Mouse (Mus musculus) cerebellum, adult 9-11 months (tissue): ENCODE results near the gene Odc1.

Experiments
- DNase-seq: peaks from one replicate; pipeline ENCODE4 v3.0.0; 2022

Odc1 gene

DNA sequence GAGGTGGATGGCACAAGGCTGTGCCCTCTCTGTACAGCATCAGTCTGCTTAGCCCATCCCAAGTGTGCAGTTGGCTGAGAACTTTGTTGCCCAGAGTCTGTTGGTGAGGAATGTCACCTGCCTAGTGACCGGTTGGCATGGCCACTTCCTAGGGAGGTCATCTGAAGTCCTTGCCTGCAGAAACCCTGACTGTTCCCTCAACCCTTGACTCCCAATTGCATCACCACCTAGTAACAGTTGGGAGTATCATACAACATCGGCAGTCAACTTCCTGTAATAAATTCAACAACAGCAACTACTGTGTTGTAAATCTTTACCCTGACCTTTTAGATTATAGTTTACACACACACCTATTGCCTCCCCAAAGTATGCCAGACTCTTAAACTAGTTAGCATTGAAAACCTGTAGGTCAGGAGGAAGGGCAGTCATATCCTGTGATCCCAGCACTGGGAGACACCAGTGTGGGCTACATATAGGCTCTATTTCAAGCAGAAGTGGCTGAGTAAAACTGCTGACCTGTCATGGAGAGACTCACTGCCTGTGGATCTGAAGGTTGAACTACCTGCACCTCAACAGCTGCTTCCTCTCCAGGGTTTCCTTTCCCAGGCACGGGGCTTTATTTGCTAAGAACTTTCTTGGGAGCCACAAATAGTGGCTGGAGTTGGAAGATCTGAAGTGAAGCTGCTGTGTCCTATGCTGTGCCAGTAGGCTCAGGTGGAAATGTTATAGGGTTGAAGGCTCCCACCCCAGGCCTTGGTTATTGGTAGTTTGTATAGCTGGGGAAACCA lies 6.8 kb downstream of the Odc1 start:
- DNase-seq: no peak

- no peak for DNase-seq
Measured at GRCm38 (mm10) chr12:17552420-17552819, 7.8 kb downstream of the Odc1 start.

DNA sequence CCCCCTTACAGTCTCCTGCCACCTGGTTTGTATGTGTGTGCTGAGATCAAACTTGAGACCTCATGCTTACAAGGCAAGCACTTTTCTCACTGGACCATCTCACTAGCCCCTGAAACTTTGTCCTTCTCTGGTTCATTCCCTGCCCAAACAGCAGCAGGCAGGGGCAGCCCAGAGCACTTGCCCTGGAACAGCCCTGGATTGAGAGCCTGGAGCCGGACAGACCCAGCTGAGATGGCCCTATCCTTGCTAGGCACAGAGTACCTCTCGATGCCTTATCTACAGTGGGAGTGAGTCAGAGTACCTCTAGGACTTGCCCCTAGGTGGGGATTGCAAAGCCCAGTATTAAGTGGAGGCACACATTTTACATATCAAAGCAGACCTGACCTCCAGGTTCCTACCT lies 8.4 kb downstream of the Odc1 start:
- DNase-seq: no peak

DNA sequence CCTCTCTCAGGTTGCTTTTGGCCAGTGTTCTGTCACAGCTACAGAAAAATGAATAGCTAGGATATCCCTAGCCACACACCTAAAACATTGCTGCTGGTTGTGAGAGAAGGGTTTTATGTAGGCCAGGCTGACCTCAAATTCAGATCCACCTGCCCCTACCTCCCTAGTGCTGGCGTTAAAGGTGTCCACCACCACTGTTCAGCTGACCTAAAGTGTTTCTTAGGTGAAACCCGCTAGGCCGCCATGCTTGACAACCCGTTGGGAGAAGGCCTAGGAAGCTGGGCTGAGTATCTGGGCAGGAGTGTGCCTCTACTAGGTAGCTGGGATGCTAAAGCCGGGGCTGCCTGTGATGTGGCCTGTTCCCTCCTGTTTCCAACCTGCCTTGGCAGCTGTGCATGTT lies 9.0 kb downstream of the Odc1 start:
- DNase-seq: peak; percentile 43

DNA sequence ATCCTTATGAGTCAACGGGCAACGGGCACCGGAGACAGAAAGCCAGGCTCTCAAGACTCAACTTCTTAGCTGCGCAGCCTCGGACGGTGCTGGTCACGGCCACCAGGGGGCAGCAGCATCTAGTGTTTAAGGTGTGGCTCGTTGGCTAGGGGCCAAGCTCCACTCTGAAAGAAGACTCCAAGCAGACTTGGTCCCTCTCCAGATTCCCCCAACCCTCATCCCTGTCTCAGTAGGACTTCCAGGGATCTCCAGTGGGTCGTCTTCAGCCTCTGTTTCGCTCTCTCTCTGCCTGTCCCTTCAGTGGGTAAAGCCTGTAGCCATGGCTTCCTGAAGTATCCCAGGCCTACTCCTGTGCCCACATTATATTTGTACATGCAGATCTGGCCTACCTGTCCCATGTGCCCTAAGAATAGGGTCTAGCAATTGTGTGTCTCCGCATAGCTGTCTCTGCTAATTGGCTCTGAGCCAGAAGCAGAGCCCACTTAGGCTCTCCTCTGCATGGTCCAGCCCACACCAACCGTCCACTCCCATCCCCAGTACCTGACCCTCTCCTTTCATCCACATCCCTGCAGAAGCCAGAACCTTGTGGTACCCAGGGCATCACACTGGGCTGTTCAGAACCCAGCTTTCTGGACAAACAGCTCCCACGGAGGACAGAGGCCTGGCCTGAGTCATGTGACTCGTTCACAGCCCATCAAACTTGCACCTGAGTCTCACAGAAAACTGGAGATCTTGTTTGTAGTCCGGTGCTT lies 9.8 kb downstream of the Odc1 start:
- peak; percentile 87 for DNase-seq

GRCm38 (mm10) chr12:17556430-17557343 lies 12.1 kb downstream of the Odc1 start:
- DNase-seq: peak; percentile 83

DNA sequence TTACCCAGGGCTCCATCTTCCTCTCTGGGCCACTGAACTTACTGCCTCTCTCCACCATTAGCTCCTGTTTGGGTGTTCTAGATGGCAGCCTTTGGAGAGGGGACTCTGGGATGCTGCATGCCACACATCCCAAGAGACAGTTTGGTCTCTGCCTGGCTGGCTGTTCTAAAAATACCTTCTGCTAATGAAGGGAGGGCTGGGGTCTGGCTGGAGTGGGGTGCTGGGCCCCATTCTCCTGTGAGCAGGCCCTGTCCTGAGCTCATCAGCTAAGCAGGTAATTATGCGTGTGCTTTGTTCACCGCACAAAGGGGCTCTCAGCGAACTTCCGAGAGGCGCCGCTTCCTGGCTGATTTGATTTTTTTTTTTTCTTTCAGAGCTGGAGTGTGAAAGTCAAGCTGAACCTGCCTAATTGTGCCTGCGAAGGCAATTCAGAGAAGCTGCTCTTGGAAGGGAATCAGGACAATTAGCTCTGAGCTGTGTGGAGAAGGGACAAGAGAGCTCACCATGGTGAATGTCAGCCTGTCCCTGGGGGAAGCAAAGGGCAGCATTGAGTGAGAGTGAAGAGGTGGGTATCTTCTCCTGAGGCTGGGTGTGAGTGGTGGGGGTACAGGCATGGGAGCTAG lies 12.9 kb downstream of the Odc1 start:
- DNase-seq: no peak

DNA sequence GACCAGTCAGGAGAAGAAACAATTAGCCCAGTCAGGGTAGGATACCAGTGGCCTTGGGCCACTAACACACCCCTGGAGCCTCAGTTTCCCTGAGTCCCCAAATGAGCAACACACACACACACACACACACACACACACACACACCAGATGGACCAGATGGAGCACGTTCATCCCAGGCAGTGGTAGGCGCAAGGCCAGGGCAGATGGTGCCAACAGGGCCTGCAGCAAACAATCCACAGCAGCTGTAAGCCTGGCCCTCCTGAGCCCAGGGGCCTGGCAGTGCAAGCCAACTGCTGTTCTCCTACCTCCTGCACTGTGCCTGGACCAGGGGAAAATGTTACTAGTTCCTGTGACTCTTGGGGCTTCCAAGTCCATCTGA lies 13.4 kb downstream of the Odc1 start:
- DNase-seq: peak; percentile 72

DNA sequence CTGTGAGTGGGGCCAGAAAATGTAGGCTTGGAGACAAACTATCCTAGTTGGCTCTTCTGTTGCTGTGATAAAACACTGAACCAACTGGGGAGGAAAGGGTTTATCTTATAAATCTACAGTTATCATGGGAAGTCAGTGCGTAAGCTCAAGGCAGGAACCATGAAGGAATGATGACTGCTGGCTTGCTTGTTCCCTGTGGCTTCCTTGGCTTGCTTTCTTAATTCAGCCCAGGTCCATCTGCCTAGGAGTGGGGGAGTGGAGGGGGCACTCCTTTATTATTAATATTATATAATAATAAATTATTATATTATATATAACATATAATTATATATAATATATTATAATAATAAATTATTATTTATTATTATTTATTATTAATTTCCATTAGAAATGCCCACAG lies 17.8 kb downstream of the Odc1 start:
- DNase-seq: no peak

DNA sequence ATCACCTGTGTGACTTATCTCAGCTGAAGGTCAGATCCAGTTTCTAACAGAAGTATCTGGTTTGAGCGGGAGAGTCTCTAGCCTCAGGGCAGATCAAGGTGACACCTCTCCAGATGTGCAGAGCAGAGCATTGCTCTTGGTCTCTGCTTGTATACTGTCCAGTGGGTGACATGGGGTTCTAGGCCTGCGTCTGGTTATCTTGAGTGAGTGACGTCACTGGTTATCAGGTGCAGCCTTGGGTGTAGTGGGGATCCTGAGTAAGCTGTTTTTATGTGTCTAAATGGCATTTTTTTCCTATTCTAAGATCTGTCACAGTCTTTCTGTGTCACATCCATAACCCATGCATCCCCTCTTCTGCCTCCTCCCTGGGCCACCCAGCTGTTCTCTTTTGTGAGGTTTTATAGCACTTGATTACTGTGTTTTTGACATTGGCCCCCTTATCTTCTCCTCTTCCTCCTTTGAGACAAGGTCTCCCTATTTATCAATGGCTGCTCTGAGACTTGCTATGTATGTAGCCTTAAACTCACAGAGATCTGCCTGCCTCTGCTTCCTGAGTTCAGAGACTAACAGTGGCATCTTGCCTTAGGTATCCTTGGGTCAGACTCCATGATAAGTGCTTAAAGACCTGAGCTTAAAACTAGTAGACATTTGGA lies 20.9 kb downstream of the Odc1 start:
- no peak for DNase-seq

- DNase-seq: no peak
Measured at GRCm38 (mm10) chr12:17566046-17566408, 21.4 kb downstream of the Odc1 start.

DNA sequence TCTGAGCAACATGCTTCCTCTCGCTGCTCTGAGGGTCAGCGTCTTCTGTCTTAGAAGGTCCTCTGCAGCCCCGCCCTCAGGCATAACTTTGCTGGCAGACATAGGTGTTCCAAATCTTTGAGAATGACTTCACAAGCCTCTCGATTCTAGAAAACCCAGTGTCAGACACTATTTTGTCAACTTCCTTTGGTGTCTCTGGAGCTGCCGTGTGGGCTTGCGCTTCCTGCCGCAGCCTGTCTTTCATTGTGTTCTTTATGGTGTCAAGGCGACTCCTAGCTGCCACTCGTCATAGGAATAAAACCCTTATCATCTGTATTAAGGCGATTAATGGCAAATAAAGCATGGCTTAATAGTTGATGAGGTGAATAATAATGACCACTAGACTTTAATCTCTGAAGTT lies 24.0 kb downstream of the Odc1 start:
- DNase-seq: no peak

DNA sequence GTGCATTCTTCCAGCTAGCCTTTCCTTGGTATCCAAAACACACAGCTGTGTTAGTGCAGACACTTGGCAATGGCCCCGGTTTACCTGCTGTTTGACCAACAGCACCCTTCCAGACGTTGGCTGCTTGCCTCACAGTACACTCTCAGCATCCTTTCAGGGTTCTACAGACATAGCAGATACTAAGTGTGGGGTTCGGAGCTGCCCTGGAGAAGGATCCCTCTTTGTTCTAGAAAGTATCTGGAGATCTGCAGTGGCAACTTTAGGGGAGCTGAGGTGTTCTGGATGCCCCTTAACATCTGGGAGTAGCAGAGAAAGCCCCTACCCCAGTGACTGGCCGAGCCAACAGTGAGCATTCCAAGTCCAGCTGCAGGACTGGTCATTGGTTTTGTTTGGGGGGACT lies 30.0 kb downstream of the Odc1 start:
- DNase-seq: peak; percentile 54

DNA sequence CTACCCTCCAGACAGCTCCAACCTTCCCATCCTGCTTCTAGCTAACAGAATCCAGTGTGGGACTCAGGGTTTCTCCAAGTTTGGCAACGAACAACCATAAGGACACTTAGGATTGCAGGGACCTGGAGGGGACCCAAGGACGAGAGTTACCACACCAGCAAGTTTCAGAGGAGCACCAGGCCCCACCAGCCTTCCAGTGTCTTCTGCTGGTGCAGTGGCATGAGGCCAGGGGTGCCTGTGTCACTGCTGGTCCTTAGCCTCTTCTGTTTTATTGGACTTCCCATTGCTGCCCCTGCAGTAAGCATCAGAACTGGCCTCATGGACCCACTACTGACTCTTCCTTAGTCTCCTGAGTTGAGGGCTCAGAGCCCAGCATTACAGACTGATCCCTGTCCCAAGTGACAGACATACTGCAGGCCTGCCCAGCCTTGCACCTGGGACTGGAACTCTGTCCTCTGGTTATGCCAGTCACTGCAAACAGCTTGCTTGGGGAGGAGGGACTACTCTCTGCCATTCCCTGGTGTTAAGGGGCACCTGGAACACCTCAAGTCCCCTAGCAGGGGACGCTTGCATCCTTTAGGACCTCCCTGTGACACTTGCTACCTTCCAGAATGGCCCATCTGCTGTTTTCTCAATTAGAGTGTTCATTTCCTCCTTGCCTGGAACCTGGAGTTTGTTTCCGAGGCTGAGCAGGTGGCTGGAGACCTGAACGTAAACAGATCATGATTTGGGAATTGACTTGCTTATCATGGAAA lies 30.7 kb downstream of the Odc1 start:
- peak; percentile 82 for DNase-seq

DNA sequence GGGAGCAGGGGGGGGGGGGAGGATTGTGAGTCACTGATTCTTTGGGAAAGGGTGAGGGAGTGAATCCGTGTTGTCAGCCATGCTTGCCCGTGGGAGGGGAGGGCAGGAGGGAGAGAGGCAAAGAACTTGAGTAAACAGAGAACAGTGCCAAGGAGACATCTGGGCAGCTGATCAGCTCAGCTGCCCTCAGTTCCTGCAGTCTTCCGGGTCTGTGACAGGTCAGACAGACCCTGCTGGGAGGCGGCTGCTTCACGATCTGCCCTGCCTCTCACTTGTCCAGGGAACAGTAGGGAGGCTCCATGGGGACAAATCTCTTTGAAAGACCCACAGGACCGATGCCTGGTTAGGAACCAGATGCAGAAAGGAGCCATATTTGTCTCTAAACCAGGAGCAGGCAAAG lies 31.4 kb downstream of the Odc1 start:
- peak; percentile 77 for DNase-seq

- no peak for DNase-seq
Measured at GRCm38 (mm10) chr12:17578601-17579000, 34.0 kb downstream of the Odc1 start.

DNA sequence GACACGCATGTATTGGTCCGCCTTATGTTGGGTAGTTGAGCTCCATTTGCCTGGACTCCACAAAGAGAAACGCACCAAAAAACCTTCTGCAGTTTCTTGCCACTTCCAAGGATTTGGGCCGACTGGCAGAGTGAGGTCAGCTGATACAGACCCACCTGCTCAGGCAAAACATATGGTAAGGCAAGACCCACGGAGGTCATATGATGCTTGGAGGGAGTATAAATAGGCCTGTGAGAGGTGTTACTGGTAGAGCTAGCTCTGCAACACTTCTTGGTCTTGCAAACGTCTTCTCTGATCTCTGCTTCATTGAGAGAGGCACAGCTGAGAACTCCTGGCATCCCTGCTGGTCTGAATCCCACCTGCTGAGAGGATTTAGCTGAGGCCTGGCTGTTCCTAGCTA lies 36.4 kb downstream of the Odc1 start:
- no peak for DNase-seq

GRCm38 (mm10) chr12:17582406-17582805 lies 37.8 kb downstream of the Odc1 start:
- DNase-seq: no peak

- no peak for DNase-seq
Measured at GRCm38 (mm10) chr12:17583860-17584259, 39.3 kb downstream of the Odc1 start.

GRCm38 (mm10) chr12:17586011-17586410 lies 41.4 kb downstream of the Odc1 start:
- DNase-seq: no peak

DNA sequence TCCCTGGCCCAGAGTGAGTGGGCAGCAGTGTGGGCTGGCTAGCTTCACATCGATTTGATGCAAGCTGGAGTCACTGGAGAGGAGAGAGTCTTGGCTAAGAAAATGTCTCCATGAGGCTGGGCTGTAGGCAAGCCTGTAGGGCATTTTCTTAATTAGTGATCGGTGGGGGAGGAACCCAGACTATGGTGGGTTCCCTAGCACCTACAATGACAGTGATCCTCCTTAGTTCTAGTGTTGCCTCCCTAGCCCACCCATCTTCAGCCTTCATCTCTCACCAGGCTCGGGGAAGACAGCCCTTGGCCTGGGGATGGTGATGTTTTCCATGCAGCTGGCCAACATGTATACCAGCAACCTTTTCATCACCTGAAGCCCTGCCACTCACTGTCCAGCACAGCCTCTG lies 43.8 kb downstream of the Odc1 start:
- no peak for DNase-seq
